Mouse (Mus musculus) liver, embryonic 14.5 days (tissue): ENCODE measurements at regions not wholly inside any gene's neighbourhood (a gene's known extent, or its start where the extent isn't known, plus 50 kb on each side); places are given as distances from the start of the nearest gene placed in this dataset.

ENCODE experiments used
- CTCF ChIP-seq: IDR thresholded peaks from 2 replicates; pipeline ENCODE4 v1.5.1; 2016; ENCODE audit warnings: antibody characterized with exemption, low read depth, control low read depth
- EP300 ChIP-seq: IDR thresholded peaks from 2 replicates; pipeline ENCODE4 v1.6.1; 2016; ENCODE audit warnings: antibody characterized with exemption, low read depth

DNA sequence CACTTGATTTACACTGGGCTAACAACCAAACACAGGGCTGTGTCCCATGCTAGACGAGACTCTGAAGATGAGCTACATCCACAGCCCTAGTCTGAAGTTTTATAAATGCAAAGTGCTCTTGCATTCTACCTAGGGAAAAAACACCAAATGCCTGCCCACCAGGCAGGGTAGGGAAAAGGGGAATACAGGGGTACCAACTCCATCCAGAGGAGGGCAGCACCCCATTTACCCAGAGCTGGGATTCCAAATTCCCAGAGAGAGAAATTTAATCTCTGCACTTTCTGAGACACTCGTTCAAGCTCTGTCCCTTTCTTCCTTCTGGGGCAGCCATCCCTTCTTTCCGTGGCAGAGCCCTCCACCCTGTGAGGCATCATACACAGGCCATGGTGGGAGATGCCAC lies 66.8 kb upstream of the Hdhd5 start:
- TF ChIP-seq CTCF (peak; percentile 41), EP300 (no peak)
